Mouse (Mus musculus): ENCODE results near the gene Cab39l.
A peak's percentile ranks its signal among the peaks of the same experiment; 100 is the strongest.
"Not testable (repeated sequence)": the region's sequence is repeated elsewhere in the genome, so short reads cannot be mapped to it uniquely, and the experiment has no call there.

Cab39l gene

DNA sequence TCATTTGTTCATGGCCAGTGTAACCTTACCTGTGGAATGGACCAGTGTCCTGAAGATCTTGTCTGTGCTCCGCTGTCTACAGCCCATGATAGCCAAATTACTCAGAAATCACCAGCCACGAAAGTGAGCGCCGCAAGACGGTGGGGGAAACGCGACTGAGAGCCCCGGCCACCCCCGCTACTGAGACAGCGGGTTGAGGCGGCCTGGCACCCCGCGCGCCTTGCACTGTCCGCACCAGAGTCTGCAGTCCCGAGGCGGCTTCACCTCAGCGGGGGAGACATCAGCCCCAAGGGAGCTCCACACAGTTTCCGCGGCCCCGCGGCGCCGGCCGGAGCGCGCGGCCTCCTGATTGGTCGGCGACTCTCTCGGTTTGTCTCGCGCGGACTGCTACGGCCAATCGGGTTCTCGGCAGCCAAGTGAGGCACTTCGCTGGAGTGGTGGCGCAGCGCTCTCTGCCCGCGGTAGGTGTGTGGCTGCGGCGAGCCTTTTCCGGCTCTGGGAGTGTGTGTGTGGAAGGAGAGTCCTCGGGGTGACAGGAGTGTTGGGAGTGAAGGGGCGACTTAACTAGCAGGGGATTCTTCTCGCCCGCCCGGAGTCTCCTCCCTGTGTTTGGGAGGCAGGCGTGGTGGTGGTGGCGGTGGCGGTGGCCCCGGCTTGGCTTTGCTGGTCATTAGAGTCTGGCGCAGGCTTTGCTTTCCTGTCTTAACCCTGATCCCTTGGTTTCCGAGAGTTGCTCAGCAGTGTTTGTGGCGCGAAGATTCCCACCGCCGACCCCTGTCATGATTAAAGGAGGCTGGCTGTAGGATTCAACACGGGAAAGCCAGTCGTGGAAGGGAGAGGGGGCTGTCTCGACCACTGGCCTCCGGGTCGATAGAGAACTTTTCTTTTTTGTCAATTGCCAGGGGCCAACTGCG lies at the start of gene Cab39l, which contains the start of gene Setdb2:
TSS of gene Cab39l (plus strand) at position 415 of the 914 bp plus-strand sequence.
TSS of gene Setdb2 (minus strand) at position 327 of the 914 bp plus-strand sequence.
- DNase-seq (ENCODE audit: low spot score), result peak; percentile 93

GRCm38 (mm10) chr14:59395281-59395680 lies 45.5 kb upstream of the Cab39l start, which contains the start of gene Phf11c:
Gene Phf11c (minus strand): TSS chr14:59395381.
- no peak for DNase-seq (ENCODE audit: low spot score)

DNA sequence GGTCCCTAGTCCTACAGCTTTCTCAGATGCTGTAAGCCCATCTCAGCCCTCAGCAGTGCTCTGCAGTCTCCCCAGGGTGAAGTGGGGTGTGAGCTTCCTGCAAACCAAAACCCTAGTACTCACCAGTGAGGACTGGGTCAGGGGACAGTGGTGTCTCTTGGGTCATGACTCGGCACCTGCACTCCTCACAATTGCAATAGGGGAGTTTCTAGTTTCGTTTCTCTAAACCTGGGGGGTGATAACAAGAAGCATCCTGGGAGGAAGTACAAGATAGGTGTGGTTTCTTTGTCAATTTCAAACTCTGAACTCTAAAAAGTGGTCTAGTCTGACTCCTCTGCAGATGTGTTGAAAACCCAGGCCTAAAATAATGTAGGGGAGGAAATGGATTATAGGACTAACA lies 43.8 kb upstream of the Cab39l start:
- DNase-seq (ENCODE audit: low spot score), result no peak

GRCm38 (mm10) chr14:59414979-59415378 lies 25.8 kb upstream of the Cab39l start:
- DNase-seq (ENCODE audit: low spot score), result not testable (repeated sequence)

DNA sequence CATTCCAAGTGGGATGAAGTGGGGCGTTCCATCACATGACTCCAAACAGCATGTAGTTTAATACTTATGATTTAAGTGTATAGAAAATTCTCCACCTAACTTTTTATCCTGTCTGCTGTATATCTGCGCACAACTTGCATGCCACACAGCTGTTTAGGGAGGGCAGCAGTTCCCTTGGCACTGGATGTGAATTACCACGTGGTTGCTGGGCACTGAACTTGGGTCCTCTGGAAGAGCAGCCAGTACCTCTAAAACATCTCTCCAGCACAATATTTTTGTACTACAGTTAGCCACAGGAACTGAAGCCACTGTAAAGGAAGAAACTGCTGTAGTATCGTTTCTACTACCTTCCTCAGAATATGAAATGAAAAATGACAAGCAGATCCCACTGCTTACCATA lies 22.6 kb upstream of the Cab39l start:
- DNase-seq (ENCODE audit: low spot score), result no peak

DNA sequence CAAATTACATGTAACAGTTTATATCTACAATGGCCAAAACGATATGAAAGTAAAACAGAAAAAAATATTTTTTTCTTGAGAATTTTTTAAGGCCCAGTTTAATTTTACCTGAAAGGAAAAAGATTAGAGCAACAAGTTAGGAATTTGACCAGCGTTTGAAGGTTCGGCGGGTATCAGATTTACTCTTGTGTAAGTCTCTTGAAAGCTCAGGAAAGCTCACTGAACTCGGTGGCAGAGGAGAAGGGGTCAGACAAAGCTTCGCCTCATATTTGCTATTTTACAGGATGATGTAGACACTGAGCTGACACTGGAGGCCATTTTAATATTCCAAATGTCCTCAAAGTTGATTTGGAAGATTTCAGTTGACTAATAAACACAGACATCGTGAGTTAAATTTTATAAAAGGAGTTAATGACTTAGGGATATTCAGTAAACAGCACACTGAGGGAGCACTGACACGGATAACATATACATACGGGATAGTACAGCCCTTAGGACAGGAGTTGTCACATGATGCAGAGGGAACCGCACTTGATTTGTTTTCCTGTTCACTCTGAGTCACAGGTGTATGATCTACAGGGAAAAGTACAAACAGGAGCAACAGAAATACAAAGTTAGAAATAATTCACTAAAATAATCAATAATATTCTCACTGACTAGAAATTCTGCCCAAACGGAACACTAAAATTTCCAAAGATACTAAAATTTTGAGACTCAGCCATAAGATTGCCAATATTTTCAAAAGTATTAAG lies 17.7 kb upstream of the Cab39l start:
- no peak for DNase-seq (ENCODE audit: low spot score)

DNA sequence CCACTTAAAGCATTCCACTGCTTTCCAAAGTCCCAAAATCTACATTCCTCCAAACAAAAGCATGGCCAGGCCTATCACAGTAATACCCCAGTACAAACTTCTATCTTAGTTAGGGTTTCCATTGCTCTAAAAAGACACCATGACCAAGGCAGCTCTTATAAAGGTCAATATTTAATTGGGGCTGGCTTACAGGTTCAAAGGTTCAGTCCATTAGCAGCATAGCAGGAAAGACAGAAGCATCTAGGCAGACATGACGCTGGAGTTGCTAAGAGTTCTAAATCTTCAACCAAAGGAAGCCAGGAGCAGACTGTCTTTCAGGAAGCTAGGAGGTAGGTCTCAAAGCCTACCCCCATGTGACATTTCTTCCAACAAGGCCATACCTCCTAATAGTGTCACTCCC lies 10.2 kb upstream of the Cab39l start:
- no peak for DNase-seq (ENCODE audit: low spot score)

- no peak for DNase-seq (ENCODE audit: low spot score)
Observed at GRCm38 (mm10) chr14:59433902-59434301, 6.9 kb upstream of the Cab39l start.

- no peak for DNase-seq (ENCODE audit: low spot score)
Observed at GRCm38 (mm10) chr14:59435206-59435605, 5.6 kb upstream of the Cab39l start.

- DNase-seq (ENCODE audit: low spot score), result no peak
Observed at GRCm38 (mm10) chr14:59437398-59437797, 3.4 kb upstream of the Cab39l start.

GRCm38 (mm10) chr14:59438505-59438904 lies 2.3 kb upstream of the Cab39l start:
- DNase-seq (ENCODE audit: low spot score), result no peak

- no peak for DNase-seq (ENCODE audit: low spot score)
Observed at GRCm38 (mm10) chr14:59440039-59440438, 733 bp upstream of the Cab39l start.

GRCm38 (mm10) chr14:59441472-59441805 lies 667 bp downstream of the Cab39l start:
- no peak for DNase-seq (ENCODE audit: low spot score)

GRCm38 (mm10) chr14:59445421-59445820 lies 4.6 kb downstream of the Cab39l start:
- DNase-seq (ENCODE audit: low spot score), result no peak

GRCm38 (mm10) chr14:59447981-59448380 lies 7.2 kb downstream of the Cab39l start:
- no peak for DNase-seq (ENCODE audit: low spot score)

GRCm38 (mm10) chr14:59466503-59466902 lies 25.7 kb downstream of the Cab39l start:
- no peak for DNase-seq (ENCODE audit: low spot score)

DNA sequence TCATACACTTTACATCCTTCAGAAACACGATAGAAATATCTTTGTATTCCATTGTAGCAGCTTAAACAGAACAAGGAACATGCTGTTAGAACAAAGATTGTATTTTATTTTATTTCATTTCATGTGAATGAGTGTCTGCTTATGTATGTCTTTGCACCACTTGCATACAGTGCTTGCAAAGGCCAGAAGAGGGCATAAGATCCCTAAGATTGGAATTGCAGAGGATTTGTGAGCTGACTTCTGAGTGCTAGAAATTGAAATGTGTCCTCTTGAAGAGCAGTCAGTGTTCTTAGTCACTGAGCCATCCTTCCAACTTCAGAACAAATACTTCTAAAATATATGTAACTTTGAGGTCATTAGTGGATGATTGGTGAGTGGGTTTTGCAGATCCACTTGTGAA lies 27.0 kb downstream of the Cab39l start:
- DNase-seq (ENCODE audit: low spot score), result no peak

GRCm38 (mm10) chr14:59470781-59471180 lies 30.0 kb downstream of the Cab39l start:
- DNase-seq (ENCODE audit: low spot score), result no peak

DNA sequence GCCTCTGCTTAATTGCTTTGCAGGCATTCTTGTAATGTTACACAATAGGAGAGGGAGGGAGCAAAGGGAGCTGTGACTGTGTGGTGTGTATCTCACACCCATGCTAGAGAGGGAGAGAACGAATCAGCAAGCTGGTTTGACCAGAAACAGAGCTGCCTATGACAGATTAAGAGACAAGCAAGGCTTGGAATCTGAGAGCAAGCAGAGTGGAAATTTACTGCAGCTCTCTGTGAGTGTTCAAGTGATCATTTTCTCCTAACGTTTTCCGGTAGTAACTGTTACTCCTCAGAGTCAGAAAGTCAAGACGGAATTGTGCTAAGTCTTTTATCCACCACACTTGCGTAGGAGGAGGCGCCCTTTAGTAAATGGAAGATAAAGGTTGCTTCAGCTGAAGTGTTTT lies 37.9 kb downstream of the Cab39l start:
- DNase-seq (ENCODE audit: low spot score), result peak; percentile 44

DNA sequence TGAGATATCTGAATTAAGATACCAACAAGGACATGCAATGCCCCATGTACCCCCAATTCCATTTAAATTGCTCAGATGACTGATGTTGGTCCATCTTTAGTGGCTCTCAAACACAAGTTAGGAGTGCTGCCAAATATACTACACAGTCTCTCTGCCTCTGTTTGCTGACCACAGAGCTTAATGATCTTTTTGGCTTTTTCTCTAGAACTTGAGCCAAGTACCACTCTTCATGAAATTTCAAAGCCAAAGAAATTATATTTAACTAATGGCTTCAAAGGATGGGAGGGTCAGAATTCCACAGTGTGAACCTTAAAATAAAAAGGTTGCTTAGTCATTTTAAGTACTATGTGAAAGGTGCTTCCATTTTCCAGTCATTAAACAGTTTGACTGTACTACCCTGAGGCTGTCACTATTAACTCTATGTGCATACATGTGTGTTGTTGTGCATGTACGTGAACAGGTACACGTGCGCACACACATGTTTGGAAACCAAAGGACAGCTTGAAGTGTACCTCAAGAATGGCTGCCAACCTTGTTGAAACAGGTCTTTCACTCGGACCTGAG lies 44.6 kb downstream of the Cab39l start:
- no peak for DNase-seq (ENCODE audit: low spot score)

DNA sequence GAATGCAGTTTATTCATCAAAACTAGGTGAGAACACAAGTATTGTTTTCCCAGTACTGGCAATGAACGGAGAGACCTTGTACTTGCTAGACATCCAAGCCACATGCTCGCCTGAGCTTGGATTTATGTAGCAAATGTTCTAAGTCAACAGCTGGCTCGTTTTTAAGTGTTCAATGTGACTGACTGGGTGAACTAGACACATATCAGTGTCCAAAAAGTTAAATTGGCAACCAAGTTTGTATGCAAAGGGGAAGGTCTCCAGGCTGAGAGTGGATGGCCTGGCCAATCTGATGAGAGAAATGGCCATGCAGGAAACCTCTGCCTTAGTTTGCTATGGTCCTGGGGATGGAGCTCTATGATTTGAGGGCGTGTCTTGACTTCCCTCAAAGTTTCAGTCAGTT lies 51.6 kb downstream of the Cab39l start:
- DNase-seq (ENCODE audit: low spot score), result no peak

DNA sequence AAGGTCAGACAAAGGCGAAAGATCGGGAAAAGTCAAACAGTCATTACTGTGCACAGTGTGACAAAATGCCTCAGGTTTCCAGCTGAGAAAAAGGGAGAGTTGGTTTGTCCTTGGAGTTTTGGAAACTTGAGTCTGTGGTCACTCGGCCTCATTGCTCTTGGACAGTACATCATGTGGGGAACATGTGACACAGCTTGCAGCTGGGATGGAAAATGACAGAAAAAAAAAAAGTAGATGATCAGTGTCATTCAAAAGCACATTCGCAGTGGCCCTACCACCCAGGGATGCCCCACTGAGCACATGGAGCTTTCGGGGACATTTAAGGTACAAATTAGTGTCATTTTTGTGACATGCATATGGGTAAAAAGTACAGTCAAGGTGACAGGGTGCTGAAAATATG lies 57.2 kb downstream of the Cab39l start:
- DNase-seq (ENCODE audit: low spot score), result no peak

DNA sequence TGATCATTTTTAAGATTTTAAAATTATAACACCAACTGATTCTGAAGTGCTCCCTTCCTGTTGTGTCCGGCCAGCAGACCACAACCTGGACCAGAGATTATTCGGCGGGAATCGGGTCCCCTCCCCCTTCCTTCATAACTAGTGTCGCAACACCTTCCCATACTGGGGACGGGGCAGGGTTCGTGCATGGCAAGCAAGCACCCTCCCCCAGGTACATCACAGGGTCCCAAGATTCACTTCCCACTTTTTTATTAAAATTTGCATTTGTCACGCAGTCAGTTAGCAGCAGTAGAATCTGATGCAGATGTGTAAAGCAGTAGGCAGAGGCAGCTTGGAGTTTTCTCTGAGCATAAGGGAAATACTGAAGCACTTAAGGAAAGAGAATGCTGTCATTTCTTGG lies 64.1 kb downstream of the Cab39l start:
- no peak for DNase-seq (ENCODE audit: low spot score)
